Mouse (Mus musculus) ES-Bruce4 (cell line): ENCODE results near the gene Pxylp1.

Source experiments
- CTCF ChIP-seq: IDR thresholded peaks from one replicate; pipeline ENCODE4 v1.8.1; 2011; ENCODE audit warnings: low read depth, low read length
- POLR2A ChIP-seq: IDR thresholded peaks from one replicate; pipeline ENCODE4 v1.8.1; 2011; ENCODE audit warnings: low read length; ENCODE audit not compliant: insufficient read depth

- TF ChIP-seq CTCF (no peak), POLR2A (no peak)
Observed at GRCm38 (mm10) chr9:96899717-96900116, 7.2 kb upstream of the Pxylp1 start.
